Comparison of ENCODE assay signal across 29 mouse cellular contexts in the genomic region with DNA sequence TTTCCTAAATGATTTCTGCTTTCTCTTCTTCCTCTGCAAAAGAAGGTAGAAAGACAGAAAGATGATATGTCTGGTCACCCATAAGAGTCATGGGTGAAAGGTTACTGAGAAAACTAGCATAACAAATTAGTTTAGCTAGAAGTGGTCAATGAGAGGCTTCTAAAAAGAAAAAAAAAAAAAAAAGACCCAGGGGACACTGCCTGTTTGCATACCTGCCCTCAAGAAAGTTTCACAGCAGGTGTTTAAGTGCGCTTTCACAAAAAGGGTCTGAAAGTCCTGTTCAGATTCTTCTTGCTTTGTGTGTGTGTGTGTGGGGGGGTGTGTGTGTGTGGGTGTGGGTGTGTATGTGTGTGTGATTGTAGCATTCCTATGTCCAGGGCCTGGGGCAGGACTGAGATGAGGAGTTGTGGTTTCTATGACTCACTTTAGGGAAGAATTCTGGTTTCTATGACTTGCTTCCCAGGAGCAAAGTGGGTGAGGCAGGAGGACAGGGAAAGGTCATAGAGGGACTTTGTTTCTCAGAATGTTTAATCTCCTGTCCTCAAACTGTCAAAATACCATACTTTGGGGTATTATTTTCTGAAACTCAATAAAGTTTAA. TPM values are rescaled to one million over a fixed set of nuclear protein-coding genes. Genes with fewer than 3 reads are reported as not detected.
A peak's percentile ranks its signal among the peaks of the same experiment; 100 is the strongest.
DNase-seq lines count a peak whose midpoint lies in the region; ATAC-seq lines count a peak whose summit lies in the region.
"Had no signal": no experiment of that assay in that cellular context is flagged by ENCODE, and none has a peak within 500 bp of the region (broad histone marks: within the 10 kb centered on the region; RNA-seq: fewer than 3 reads in every experiment).

No protein-coding gene starts in this region.

- H3K4me1 ChIP-seq in hindbrain, embryonic 13.5 days (replicated peaks): no peaks in the 10 kb centered on the region
- H3K4me1 ChIP-seq: forebrain, embryonic 12.5 days; heart, embryonic 10.5 days; heart, embryonic 15.5 days; intestine, embryonic 15.5 days; limb, embryonic 13.5 days; lung, embryonic 15.5 days; midbrain, embryonic 12.5 days; stomach, embryonic 15.5 days had no signal

- peak; percentile 25 to 48 for DNase-seq in spleen, postnatal 36 days (ENCODE audit: low spot score in 2 of 2)
- DNase-seq in spleen, adult 12 weeks (ENCODE audit: low spot score): no peak
- DNase-seq in ES-CJ7 (ENCODE audit: low read depth, low spot score) (peak; percentile 15), R1 (ENCODE audit: low read depth, low spot score) (peak; percentile 58), MN1 (ENCODE audit: low spot score) (no peak)
- no peak for DNase-seq in thymus, postnatal 14 days
- no peak for DNase-seq in lung, postnatal 25 days (ENCODE audit: low spot score)
- DNase-seq: cerebellum, adult 2 months; cerebellum, postnatal 14 days; forebrain, postnatal 0 days; kidney, adult 2 months; kidney, postnatal 36 days; lung, postnatal 36 days; retina, postnatal 1 day; right cerebral cortex, postnatal 25 days; spleen, adult 18-20 months had no signal

- no peaks in the 10 kb centered on the region for H3K9me3 ChIP-seq in hindbrain, embryonic 13.5 days
- H3K9me3 ChIP-seq: forebrain, embryonic 12.5 days; G1E; heart, embryonic 10.5 days; heart, embryonic 15.5 days; intestine, embryonic 15.5 days; limb, embryonic 13.5 days; lung, embryonic 15.5 days; midbrain, embryonic 12.5 days; stomach, embryonic 15.5 days had no signal

- WGBS in hindbrain, embryonic 13.5 days: 84% methylated on average over 1 of the region's 1 CpGs

- H3K4me2 ChIP-seq in hindbrain, embryonic 13.5 days: no peak overlapping the region
- H3K4me2 ChIP-seq: forebrain, embryonic 12.5 days; heart, embryonic 15.5 days; intestine, embryonic 15.5 days; limb, embryonic 13.5 days; liver, embryonic 11.5 days; lung, embryonic 15.5 days; midbrain, embryonic 12.5 days; stomach, embryonic 15.5 days had no signal

- no peaks in the 10 kb centered on the region for H3K27me3 ChIP-seq in hindbrain, embryonic 13.5 days
- H3K27me3 ChIP-seq: forebrain, embryonic 12.5 days; heart, embryonic 15.5 days; intestine, embryonic 15.5 days; limb, embryonic 13.5 days; lung, embryonic 15.5 days; midbrain, embryonic 12.5 days; stomach, embryonic 15.5 days had no signal

- H3K27ac ChIP-seq in hindbrain, embryonic 13.5 days: no peak overlapping the region
- H3K27ac ChIP-seq: forebrain, embryonic 12.5 days; heart, embryonic 10.5 days; heart, embryonic 15.5 days; hindbrain, postnatal 0 days; intestine, embryonic 15.5 days; layer of hippocampus, adult 2 months; limb, embryonic 13.5 days; lung, embryonic 15.5 days; midbrain, embryonic 12.5 days; stomach, embryonic 15.5 days had no signal

- H3K36me3 ChIP-seq in hindbrain, embryonic 13.5 days: no peaks in the 10 kb centered on the region
- H3K36me3 ChIP-seq: forebrain, embryonic 12.5 days; G1E; heart, embryonic 10.5 days; heart, embryonic 15.5 days; intestine, embryonic 15.5 days; limb, embryonic 13.5 days; lung, embryonic 15.5 days; midbrain, embryonic 12.5 days; stomach, embryonic 15.5 days had no signal

- ATAC-seq in hindbrain, embryonic 13.5 days (ENCODE audit: low FRiP score): no peak
- ATAC-seq: forebrain, postnatal 0 days; hindbrain, postnatal 0 days; intestine, embryonic 15.5 days had no signal

- no peak overlapping the region for H3K9ac ChIP-seq in hindbrain, embryonic 13.5 days
- H3K9ac ChIP-seq: forebrain, embryonic 12.5 days; forebrain, postnatal 0 days; heart, embryonic 15.5 days; intestine, embryonic 15.5 days; limb, embryonic 13.5 days; lung, embryonic 15.5 days; midbrain, embryonic 12.5 days; stomach, embryonic 15.5 days had no signal

- H3K4me3 ChIP-seq in hindbrain, embryonic 13.5 days: no peak overlapping the region
- H3K4me3 ChIP-seq: forebrain, embryonic 12.5 days; heart, embryonic 10.5 days; heart, embryonic 15.5 days; intestine, embryonic 15.5 days; layer of hippocampus, adult 2 months; limb, embryonic 13.5 days; lung, embryonic 15.5 days; midbrain, embryonic 12.5 days; stomach, embryonic 15.5 days had no signal

RNA-seq across cellular contexts. Expression of gene Dph5, which starts 49.9 kb away (rescaled TPM):
- polyA plus RNA-seq in hindbrain, embryonic 13.5 days (2015; fragmentation: Nextera tagmentation; extraction: Ambion mirVana): 25.6 and 27.7 TPM in 2 replicates

Comparison
In these comparisons a context has a peak if more than half of its experiments do, and no peak if none do; other contexts are left out.
1. DNase-seq: peak in spleen, postnatal 36 days (2 of 2), ES-CJ7 (single experiment) and R1 (single experiment); none in spleen, adult 12 weeks (single experiment), MN1 (single experiment), thymus, postnatal 14 days (single experiment) and lung, postnatal 25 days (single experiment).